Comparison of ENCODE assay signal across 8 mouse cellular contexts in genomic region chr12:102949395-102950208, GRCm38 (mm10). TPM values are rescaled to one million over a fixed set of nuclear protein-coding genes. Genes with fewer than 3 reads are reported as not detected.
DNase-seq lines count a peak whose midpoint lies in the region; ATAC-seq and TF ChIP-seq lines count a peak whose summit lies in the region.

No protein-coding gene starts in this region.

- H3K4me1 ChIP-seq in embryonic facial prominence, embryonic 14.5 days (ENCODE audit: control insufficient read depth, insufficient read depth, low read length): peaks cover 5% of the 10 kb centered on the region; the same call in 1 of the 2 replicates
- H3K4me1 ChIP-seq in lung, embryonic 14.5 days (ENCODE audit: insufficient read depth): no peaks in the 10 kb centered on the region

- H3K9ac ChIP-seq in embryonic facial prominence, embryonic 14.5 days (ENCODE audit: low read depth, low read length): peak overlapping the region; percentile 30; the same call in 1 of the 2 replicates
- H3K9ac ChIP-seq in lung, embryonic 14.5 days: no peak overlapping the region

- TF ChIP-seq CTCF in lung, embryonic 14.5 days (IDR thresholded peaks at IDR 0.05; ENCODE audit: low read depth): no peak

- H3K36me3 ChIP-seq in embryonic facial prominence, embryonic 14.5 days (ENCODE audit: control insufficient read depth, insufficient read depth, low read length): no peaks in the 10 kb centered on the region
- H3K36me3 ChIP-seq in lung, embryonic 14.5 days (ENCODE audit: insufficient read depth): no peaks in the 10 kb centered on the region

- no peak overlapping the region for H3K27ac ChIP-seq in embryonic facial prominence, embryonic 14.5 days (replicated peaks; ENCODE audit: low read depth, low read length)
- no peak overlapping the region for H3K27ac ChIP-seq in lung, embryonic 14.5 days (ENCODE audit: low read depth)

- H3K4me3 ChIP-seq in embryonic facial prominence, embryonic 14.5 days (ENCODE audit: low read depth, low read length): peak overlapping the region; percentile 52
- H3K4me3 ChIP-seq in lung, embryonic 14.5 days (ENCODE audit: low read depth, low read length): peak overlapping the region; percentile 42

- WGBS in embryonic facial prominence, embryonic 14.5 days: under 1% methylated on average over 36 of the region's 42 CpGs
- under 1% methylated on average over 42 of the region's 42 CpGs for WGBS in lung, embryonic 14.5 days

- ATAC-seq in embryonic facial prominence, embryonic 14.5 days (ENCODE audit: low read depth): peak; percentile 80
- ATAC-seq in lung, embryonic 14.5 days (ENCODE audit: insufficient read depth): peak; percentile 95

- H3K9me3 ChIP-seq in embryonic facial prominence, embryonic 14.5 days (ENCODE audit: control insufficient read depth, low read length): no peaks in the 10 kb centered on the region
- no peaks in the 10 kb centered on the region for H3K9me3 ChIP-seq in lung, embryonic 14.5 days (ENCODE audit: low read depth, low read length)

- peak; percentile 28 for DNase-seq in ES-CJ7 (ENCODE audit: low read depth, low spot score)
- DNase-seq in adrenal gland, postnatal 25 days: peak; percentile 79
- DNase-seq in embryonic facial prominence, embryonic 14.5 days (ENCODE audit: low spot score): peak; percentile 56
- DNase-seq in heart, postnatal 4 days: peak; percentile 76
- peak; percentile 74 for DNase-seq in layer of hippocampus, adult 9-11 months
- DNase-seq in lung, embryonic 14.5 days: peak; percentile 81
- DNase-seq in retina, embryonic 14.5 days (ENCODE audit: low spot score): peak; percentile 80
- DNase-seq in spleen, postnatal 36 days (ENCODE audit: low spot score in 2 of 2): no peak

- peak overlapping the region; percentile 82 for H3K4me2 ChIP-seq in embryonic facial prominence, embryonic 14.5 days (ENCODE audit: low read depth, low read length)
- H3K4me2 ChIP-seq in lung, embryonic 14.5 days: peak overlapping the region; percentile 80

- H3K27me3 ChIP-seq in embryonic facial prominence, embryonic 14.5 days (replicated peaks; ENCODE audit: control insufficient read depth, insufficient read depth, low read length): peaks cover 21% of the 10 kb centered on the region
- peaks cover 13% of the 10 kb centered on the region for H3K27me3 ChIP-seq in lung, embryonic 14.5 days (ENCODE audit: insufficient read depth, low read length)

RNA-seq across cellular contexts. Expression of gene Unc79, which starts 0.9 kb away (rescaled TPM):
- 9.0 and 11.2 TPM in 2 replicates for total RNA-seq in adrenal gland, postnatal 25 days (2021)
- 0.54 and 0.62 TPM in 2 replicates for polyA plus RNA-seq in embryonic facial prominence, embryonic 14.5 days (2014; fragmentation: Nextera tagmentation; extraction: Ambion mirVana)
- under 1 TPM; 0.17 to 0.29 TPM for total RNA-seq in heart, postnatal 4 days (2021)
- polyA plus RNA-seq in lung, embryonic 14.5 days (2014; fragmentation: Nextera tagmentation; extraction: Ambion mirVana): 0.09 and 0.24 TPM in 2 replicates

RNA-seq across cellular contexts. Expression of gene Cox8c, which starts 50.5 kb away (rescaled TPM):
- not detected in 2 replicates for total RNA-seq in adrenal gland, postnatal 25 days (2021)
- polyA plus RNA-seq in embryonic facial prominence, embryonic 14.5 days (2014; fragmentation: Nextera tagmentation; extraction: Ambion mirVana): not detected in 2 replicates
- total RNA-seq in heart, postnatal 4 days (2021): not detected
- not detected in 2 replicates for polyA plus RNA-seq in lung, embryonic 14.5 days (2014; fragmentation: Nextera tagmentation; extraction: Ambion mirVana)

Comparison
In these comparisons a context has a peak if more than half of its experiments do, and no peak if none do; other contexts are left out.
1. DNase-seq: peak in ES-CJ7 (single experiment), adrenal gland, postnatal 25 days (single experiment), embryonic facial prominence, embryonic 14.5 days (single experiment), heart, postnatal 4 days (single experiment), layer of hippocampus, adult 9-11 months (single experiment), lung, embryonic 14.5 days (single experiment) and retina, embryonic 14.5 days (single experiment); none in spleen, postnatal 36 days (0 of 2).